Mouse (Mus musculus) embryonic stem cell, embryonic (primary cell): Measurements from ENCODE around the gene Cyp2c65.
"Not testable (repeated sequence)": the region's sequence is repeated elsewhere in the genome, so short reads cannot be mapped to it uniquely, and the experiment has no call there.

Experiments used
- CTCF ChIA-PET, 4 experiments: fragments of 300-600 bp in 2 of 4; fragments of 350-600 bp in 2 of 4; sonication (Branson Sonifier 250); formaldehyde crosslinking; loops; one replicate each; lab custom pipeline; 2022; ENCODE audit warnings: inconsistent platforms in 2 of 4; lab: Charles Lee
- POLR2A ChIA-PET, 4 experiments: fragments of 300-600 bp in 2 of 4; fragments of 350-600 bp in 2 of 4; sonication (Branson Sonifier 250); formaldehyde crosslinking; loops; one replicate each; lab custom pipeline; 2022; ENCODE audit warnings: antibody characterized with exemption in 4 of 4, inconsistent platforms in 1 of 4; lab: Charles Lee

Gene Cyp2c65

DNA sequence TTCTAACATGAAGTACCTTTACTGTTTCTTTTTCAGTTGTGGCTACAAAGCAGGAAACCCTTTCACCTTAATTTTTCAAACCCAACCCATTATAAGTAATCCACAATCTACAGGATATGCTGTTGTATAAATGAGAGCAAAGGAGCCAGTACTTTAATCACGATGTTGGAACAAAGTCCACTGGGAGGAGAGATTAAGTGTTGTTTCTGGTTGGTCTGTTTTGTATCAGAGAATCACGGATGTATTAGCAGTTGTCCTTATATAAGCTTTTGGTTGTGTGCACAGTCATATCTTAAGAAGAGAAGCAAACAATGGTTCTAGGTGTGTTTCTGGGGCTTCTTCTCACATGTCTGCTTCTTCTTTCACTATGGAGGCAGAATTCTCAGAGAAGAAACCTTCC lies at the start of gene Cyp2c65:
Gene Cyp2c65, plus strand, starts transcription at position 297 of the 400 bp plus-strand sequence.
- ChIA-PET CTCF (no interaction called here), POLR2A (no interaction called here)

DNA sequence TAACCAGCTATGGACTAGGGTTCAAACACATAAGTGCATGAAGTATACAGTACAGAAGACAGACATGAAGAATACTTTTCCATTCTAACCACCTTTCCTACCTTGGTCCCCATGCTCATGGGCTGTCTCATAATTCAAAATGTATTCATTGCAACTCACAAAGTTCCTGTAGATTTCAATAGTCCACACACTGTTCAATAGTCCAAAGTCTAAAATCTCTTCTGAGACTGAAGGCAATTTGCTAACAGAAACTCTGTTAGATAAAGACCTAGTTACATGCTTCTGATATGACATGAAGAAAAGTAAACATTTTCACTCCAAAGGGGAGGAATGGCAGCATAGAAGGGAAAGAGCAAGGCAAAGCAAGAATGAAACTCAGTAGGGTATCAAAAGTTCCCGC lies 2.9 kb upstream of the Cyp2c65 start:
- POLR2A ChIA-PET, result no interaction called here
- CTCF ChIA-PET, result no interaction called here

DNA sequence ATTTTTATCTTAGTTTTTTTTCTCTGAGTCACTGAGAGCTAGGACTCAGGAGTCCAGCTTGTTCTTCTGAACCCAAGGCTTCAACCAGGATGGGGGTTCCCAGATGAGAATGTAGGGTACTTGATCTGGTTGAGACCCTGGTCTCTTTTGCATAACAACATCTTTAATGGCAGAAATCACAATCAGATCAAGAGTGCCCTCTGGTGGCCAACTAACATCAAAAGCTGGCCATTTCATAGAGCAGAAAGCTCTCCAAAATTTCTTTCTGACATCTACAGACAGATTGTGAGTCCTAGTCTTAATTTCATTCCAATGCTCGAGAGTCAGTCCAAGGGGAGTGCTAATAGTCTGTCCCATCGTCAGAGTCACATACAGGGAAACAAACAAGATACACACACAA lies 38.0 kb downstream of the Cyp2c65 start:
- CTCF ChIA-PET, result interaction anchor here in 1 of 4 experiments (0.5 kb wide), 1 partner anchor 71 kb away, joined by 10 read pairs; no protein-coding TSS in a partner anchor
- POLR2A ChIA-PET, result not testable (repeated sequence)

DNA sequence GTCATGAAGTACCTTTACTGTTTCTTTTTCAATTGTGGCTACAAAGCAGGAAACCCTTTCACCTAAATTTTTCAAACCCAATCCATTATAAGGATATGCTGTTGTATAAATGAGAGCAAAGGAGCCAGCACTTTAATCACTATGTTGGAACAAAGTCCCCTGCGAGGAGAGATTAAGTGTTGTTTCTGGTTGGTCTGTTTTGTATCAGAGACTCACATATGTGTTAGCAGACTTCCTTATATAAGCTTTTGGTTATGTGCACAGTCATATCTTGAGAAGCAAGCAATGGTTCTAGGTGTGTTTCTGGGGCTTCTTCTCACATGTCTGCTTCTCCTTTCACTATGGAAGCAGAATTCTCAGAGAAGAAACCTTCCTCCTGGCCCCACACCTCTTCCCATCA lies 52.8 kb downstream of the Cyp2c65 start, which contains the start of gene Cyp2c66:
Gene Cyp2c66, plus strand, starts transcription at position 255 of the 400 bp plus-strand sequence.
- CTCF ChIA-PET, result no interaction called here
- POLR2A ChIA-PET, result no interaction called here
